Mouse (Mus musculus) left cerebral cortex, postnatal 36 days (tissue): Measurements from ENCODE around the gene Casp6. TPM values are rescaled to one million over a fixed set of nuclear protein-coding genes. Genes with fewer than 3 reads are reported as not detected.

Source experiments
- total RNA-seq, 2 experiments: library from RNA; stranded (reverse); gene quantifications; 2 replicates each; pipeline ENCODE4 v1.2.3; 2021

Casp6 gene
- total RNA-seq, 2 experiments from 2014 or later = 4.1 TPM

Other genes starting within 250 kb of the Casp6 start
- gene Egf, start 146.1 kb upstream of the Casp6 start, total RNA-seq = 1 to 10 TPM; 1.6 to 2.9 TPM
- not detected for gene Lrit3, start 97.4 kb upstream of the Casp6 start, total RNA-seq
- gene Rrh, start 78.8 kb upstream of the Casp6 start, total RNA-seq = under 1 TPM; 0.76 to 0.97 TPM
- gene Gar1, start 70.0 kb upstream of the Casp6 start, total RNA-seq = 10 to 100 TPM; 40.5 to 46.1 TPM
- not detected for gene Cfi, start 65.5 kb upstream of the Casp6 start, total RNA-seq
- 10 to 100 TPM; 16.1 to 17.6 TPM for gene Pla2g12a, start 22.8 kb upstream of the Casp6 start, total RNA-seq
- gene Mcub, start 68.8 kb downstream of the Casp6 start, total RNA-seq = 1 to 10 TPM; 1.2 to 2.9 TPM
- 10 to 100 TPM; 49.2 to 62.3 TPM for gene Sec24b, start 160.1 kb downstream of the Casp6 start, total RNA-seq
- 10 to 100 TPM; 40.2 to 46.7 TPM for gene Col25a1, start 230.1 kb downstream of the Casp6 start, total RNA-seq